Mouse (Mus musculus) retina, postnatal 7 days (tissue): ENCODE measurements around the gene Col23a1.

Experiments
- DNase-seq: peaks from one replicate; pipeline ENCODE4 v3.0.0-alpha.2; 2012; ENCODE audit warnings: low read depth, low spot score

Gene Col23a1

GRCm38 (mm10) chr11:51289564-51290041 lies at the start of gene Col23a1:
Gene Col23a1, plus strand, starts transcription at chr11:51289920.
- DNase-seq = peak; percentile 54

DNA sequence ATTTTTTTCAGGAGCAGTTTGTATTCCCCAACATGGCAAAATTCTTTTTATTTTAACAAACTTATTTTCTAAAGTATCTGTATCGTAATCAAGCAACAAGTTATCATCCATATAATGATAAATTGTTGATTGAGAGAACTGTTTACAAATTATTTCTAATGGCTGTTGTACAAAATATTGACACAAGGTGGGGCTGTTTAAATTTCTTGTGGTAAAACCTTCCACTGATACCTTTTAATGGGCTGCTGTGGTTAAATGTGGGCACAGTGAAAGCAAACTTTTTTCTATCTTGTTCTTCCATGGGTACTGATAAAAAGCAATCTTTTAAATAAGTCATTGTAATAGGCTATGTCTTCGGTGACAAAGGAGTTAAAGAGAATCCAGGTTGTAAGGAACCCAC lies 46.8 kb upstream of the Col23a1 start:
- DNase-seq = no peak

GRCm38 (mm10) chr11:51257006-51257405 lies 32.7 kb upstream of the Col23a1 start:
- DNase-seq = no peak

GRCm38 (mm10) chr11:51261680-51262219 lies 28.0 kb upstream of the Col23a1 start, which contains the start of gene Clk4:
Gene Clk4, plus strand, starts transcription at chr11:51261730.
- no peak for DNase-seq

DNA sequence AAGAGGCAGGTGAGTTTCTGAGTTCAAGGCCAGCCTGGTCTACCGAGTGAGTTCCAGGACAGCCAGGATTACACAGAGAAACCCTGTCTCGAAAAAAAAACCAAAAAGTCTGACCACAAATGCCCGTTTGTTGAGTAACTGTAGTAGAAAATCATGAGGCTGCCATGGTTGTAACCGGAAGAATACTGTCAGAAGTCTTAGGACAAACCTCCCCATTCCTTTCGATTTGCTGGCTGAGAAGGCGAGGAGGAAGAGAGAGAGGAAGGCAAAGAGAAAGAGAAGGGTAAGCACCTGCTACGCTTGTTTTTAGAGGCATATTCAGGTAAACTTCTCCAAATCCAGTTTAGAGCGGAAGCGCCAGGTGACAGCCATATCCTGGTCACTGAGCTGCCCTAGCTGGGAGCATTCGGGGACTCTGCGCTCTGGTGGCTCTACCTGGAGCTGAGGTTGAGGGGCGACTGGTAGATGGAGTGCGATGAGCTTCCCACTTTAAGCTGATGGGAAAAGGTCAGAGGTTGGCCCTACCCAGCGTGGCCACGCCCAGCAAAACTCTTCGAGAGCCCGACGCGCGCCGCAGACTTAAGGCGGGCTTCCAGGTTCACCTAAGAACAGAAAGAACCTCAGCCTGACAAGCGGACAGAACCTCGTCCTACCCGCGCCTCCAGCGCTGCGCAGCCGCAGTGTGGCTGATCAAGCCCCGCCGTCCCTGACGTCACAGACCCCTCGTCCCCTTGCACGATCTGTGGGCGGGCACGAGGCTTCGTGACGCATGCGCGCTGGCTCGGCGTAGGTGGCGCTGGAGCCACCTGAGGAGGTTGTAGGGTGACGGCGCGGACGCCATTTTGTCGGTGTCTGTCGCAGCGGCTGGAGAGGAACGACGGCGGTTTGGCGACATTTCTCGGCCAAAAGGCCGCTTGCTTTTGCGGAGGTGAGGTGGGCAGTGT lies 27.1 kb upstream of the Col23a1 start, which contains the start of gene BC049762:
TSS of gene BC049762 (minus strand) at position 705 of the 944 bp plus-strand sequence.
- DNase-seq = peak; percentile 98

DNA sequence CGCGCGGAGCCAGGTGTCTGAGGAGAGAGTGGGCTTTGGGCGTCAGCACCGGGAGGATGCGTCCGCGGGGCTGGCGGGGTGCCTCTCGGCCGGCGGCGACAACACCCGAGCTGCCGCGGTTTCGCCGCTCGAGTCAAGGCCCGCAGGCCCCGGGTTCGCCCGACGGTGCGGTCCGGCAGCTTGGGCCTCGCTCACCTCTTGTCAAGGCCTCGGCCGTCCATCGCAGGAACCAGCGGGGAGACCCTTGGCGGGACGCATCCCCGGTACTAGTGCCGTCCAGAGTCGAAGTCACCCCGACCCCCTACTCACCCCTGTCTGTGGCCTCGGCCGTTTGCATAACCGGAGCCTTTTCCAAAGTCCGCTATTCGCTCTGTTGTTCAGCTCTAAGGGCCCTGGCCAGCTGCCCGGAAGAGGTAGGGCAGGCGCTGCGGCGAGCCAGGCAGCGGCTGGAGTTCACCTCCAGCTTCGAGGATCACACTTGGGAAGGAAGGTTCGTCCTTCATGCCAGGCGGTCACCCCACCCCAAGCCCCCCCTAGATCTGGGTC lies 26.4 kb upstream of the Col23a1 start:
- no peak for DNase-seq

- no peak for DNase-seq
These were observed 25.4 kb upstream of the Col23a1 start for GRCm38 (mm10) chr11:51264352-51264751.

GRCm38 (mm10) chr11:51265326-51265725 lies 24.4 kb upstream of the Col23a1 start:
- DNase-seq = no peak

GRCm38 (mm10) chr11:51274418-51274817 lies 15.3 kb upstream of the Col23a1 start:
- DNase-seq = no peak

DNA sequence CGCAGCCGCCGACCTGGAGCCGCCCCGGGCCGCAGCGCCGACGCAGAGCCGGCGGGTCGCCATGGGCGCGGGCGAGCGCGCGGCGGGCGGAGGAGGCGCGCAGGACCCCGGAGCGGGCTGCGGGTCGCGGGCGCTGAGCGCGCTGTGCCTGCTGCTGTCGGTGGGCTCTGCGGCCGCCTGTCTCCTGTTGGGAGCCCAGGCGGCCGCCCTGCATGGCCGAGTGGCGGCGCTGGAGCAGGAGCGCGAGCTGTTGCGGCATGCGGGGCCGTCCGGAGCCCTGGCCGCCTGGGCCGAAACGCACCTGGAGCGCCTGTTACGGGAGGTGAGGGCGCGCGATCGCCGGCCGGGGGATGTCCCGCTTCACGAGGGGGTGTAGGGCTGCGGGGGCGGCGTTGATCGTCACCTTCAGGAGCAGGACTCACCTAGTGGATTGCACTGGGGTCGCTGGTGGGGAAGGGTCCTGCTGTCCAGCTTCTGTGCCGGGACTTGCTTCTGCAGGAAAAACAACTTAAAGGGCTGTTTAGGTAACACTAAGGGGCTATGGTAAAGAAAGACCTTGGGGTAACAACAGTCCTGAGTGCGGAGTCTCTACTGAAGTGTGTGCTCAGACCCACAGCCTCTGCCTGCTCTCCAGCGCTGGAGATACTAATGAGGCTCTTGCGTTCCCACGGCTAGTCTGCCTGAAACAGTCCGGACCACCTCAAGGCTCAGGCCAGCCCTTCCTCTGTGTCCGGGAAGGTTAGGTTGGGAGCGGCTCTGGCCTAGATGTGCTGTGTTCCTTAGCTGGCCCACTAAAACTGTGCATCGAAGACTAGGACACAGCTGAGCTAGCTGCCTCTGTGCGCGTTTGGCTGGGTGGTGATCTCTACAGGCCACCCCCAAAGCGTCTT lies 591 bp downstream of the Col23a1 start:
- DNase-seq = peak; percentile 29

GRCm38 (mm10) chr11:51293956-51294530 lies 4.3 kb downstream of the Col23a1 start:
- DNase-seq = no peak

- DNase-seq = no peak
These were observed 6.0 kb downstream of the Col23a1 start for GRCm38 (mm10) chr11:51295742-51296141.

GRCm38 (mm10) chr11:51298691-51299090 lies 9.0 kb downstream of the Col23a1 start:
- no peak for DNase-seq

- no peak for DNase-seq
These were observed 12.7 kb downstream of the Col23a1 start for GRCm38 (mm10) chr11:51302396-51302795.

GRCm38 (mm10) chr11:51303981-51304553 lies 14.3 kb downstream of the Col23a1 start:
- DNase-seq = no peak

DNA sequence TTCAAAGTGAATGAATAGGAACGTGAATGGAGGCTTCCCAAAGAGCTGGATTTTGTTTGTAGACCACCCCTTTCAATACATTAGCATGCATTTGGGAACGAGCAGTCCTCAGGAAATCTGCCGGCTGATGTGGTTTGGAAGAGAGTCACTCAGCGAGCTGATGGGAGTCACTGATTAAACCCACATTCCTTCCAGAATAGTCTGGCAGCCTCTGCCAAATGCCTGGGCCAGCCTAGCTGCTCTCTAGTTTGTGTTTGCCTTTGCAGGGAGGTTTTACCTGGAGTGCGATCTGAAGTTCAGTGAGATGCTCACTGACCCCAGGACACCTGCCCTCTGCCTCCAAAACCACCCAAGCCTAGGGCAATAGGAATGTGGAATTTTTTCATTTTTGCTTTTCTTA lies 18.6 kb downstream of the Col23a1 start:
- no peak for DNase-seq

DNA sequence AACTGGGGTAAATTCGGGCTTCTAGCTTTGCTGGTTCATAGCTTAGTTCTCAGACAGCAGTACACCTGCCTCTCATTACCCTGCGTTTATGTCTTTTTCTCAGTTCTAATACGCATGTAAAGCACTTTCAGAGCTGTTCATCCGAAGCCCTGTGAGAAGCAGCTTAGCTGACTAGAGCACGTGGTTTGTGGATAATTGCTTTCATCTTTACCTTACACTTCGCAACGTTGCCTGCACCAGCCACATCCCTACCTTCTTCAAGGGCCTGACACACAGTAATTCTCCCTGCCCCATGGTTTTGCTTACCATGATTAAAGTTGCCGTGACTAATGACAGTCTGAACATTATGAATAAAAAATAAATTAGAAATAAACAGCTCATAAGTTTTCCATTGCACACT lies 22.1 kb downstream of the Col23a1 start:
- DNase-seq = no peak

DNA sequence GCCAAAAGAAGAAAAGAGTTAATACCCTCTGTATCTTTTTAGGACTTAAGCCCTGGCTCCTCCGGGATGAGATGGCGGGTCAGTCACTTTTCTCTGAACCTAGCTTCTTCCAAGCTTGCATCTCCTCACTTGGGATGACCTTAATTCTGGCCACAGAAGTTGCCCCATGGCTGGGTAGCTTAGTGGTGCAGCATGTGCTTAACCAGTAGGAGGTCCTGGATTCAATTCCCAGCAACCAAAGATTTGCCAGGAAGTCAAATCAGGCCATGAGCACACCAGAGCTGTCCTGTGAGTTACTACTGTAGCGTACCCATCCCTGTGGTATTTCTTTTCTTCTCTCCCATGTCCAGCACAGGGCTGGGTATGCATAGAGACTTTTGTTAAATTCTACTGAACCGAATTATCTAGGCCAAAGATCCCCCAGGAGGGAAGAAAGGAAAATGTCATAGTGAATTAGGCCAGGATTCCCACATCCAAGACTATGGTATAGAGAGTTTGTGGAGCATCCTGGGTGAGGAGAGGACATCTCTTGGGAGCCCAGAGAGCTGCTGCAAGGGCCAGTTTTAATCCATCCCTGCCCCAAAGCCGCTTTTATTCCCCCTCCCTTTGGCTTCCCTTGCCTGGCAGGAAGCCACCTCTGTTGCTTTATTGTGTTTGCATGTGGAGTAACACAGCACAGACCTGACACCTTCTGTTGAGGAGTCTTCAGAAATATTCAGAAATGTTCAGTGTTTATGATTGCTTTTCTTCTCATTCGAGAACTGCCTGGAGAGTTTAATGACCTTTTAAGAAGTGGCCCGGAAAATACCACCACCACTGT lies 26.5 kb downstream of the Col23a1 start:
- DNase-seq = peak; percentile 33

GRCm38 (mm10) chr11:51320609-51321008 lies 30.9 kb downstream of the Col23a1 start:
- no peak for DNase-seq

DNA sequence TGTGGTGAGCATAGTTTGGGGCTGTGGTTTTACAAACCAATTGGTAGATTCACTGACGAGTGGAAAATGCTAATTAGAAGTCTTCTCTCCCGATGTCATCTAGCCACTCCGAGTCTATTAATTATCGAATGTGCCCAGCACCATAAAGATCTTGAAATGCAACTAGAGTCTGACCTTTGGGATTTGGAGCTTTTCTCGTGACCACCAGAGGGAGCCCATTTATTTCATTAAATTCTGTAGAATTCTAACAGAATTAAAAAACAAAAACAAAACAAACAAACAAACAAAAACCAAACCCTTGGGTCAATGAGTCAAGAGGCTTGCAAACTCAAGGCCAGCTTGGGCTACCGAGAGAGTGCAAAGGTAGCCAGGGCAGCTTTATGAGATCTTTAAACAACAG lies 37.2 kb downstream of the Col23a1 start:
- no peak for DNase-seq
